Mouse (Mus musculus): ENCODE measurements at regions not wholly inside any gene's neighbourhood (a gene's known extent, or its start where the extent isn't known, plus 50 kb on each side); places are given as distances from the start of the nearest gene placed in this dataset.

GRCm38 (mm10) chr11:52622861-52623260, 141.6 kb upstream of the Fstl4 start:
- no peak for DNase-seq (ENCODE audit: low spot score in 2 of 2)

- no peak for DNase-seq (ENCODE audit: low spot score in 2 of 2)
Observed at GRCm38 (mm10) chr11:52628875-52629274, 135.6 kb upstream of the Fstl4 start.

GRCm38 (mm10) chr11:52629776-52630175, 134.7 kb upstream of the Fstl4 start:
- DNase-seq (ENCODE audit: low spot score in 2 of 2), result no peak

- DNase-seq (ENCODE audit: low spot score in 2 of 2), result no peak
Observed at GRCm38 (mm10) chr11:52631579-52631978, 132.9 kb upstream of the Fstl4 start.

DNA sequence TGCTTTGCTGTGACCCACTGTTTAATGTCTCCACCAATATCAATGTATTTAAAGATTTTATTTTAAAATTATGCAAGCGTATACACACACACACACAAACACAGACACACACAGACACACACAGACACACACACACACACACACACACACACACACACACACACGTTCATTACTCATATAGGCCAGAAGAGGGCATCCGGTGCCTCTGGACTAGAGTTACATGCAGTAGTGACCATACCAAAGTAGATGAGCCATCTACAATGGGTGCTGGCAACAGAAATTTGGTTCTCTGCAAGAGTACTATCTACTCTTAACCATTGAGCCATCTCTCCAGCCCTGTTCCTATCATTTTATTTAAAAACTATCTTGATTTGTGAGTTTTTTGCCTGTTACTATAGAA, 130.2 kb upstream of the Fstl4 start:
- DNase-seq (ENCODE audit: low spot score in 2 of 2), result no peak

DNA sequence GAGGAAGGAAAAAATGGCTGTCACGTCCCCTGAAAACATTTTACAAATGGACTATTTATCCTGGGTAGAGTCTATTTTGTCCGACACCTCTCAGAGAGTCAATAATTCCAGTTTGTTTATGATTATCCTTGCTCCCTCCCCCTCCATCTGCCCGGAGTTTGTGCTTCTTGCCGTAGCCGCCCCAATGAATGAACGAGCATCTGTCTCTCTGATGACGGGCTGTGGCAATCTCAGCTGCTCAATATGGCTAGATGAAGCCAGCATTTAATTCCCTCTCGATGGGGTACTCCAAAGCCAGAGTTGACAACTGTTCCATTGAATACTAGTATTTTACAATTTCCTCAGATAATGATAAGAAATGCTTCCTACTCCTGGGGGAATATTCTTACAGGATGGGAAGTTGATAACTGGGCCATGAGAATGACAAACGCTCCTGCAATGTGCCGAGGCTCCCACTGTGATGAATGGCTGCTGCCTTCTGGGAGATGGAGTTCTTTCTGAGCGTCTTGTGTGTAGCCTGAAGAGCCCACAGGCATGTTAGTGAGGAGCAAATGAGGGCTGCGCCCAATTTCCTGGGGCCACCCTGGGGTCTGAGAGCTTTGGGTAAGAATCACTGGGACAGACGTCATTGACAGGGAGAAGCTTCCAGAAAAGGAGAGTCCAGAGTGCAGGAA, 128.6 kb upstream of the Fstl4 start:
- DNase-seq (ENCODE audit: low spot score in 2 of 2), result no peak

GRCm38 (mm10) chr11:52638939-52639338, 125.5 kb upstream of the Fstl4 start:
- DNase-seq (ENCODE audit: low spot score in 2 of 2), result no peak

GRCm38 (mm10) chr11:52641725-52642338, 122.6 kb upstream of the Fstl4 start:
- DNase-seq (ENCODE audit: low spot score in 2 of 2), result no peak

DNA sequence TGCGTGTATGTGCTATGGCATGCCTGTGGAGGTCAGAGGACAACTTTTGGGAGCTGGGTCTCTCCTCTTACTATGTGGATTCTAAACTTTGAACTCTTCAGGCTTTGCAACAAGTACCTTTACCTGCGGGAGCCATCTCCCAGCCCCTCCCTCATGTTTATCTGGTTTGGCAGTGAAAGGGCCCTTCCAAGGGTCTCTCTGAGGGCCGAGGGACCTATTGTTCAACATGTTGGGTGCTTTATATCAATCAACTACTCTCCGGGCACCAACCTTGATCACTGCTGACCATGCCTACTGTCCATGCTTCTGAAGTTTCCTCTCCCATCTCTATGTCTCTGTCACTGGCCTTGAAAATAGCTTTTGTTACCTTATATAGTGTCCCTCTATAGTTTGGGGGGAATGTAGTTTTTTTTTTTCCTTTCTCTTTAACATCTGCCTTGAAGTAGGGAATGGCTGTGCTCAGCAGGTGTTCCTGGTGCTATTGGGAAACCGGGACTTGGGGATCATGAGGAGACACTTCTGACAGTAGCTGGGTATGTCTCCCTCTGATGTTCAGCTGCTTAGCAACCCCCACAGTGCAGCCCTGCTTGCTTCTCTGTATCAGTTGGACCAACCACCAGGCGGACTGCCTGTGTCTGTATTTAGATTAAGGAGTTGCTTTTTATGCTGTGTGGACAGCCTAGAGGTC, 120.2 kb upstream of the Fstl4 start:
- no peak for DNase-seq (ENCODE audit: low spot score in 2 of 2)

- DNase-seq (ENCODE audit: low spot score in 2 of 2), result no peak
Observed at GRCm38 (mm10) chr11:52648176-52648839, 116.1 kb upstream of the Fstl4 start.

- DNase-seq (ENCODE audit: low spot score in 2 of 2), result peak in 1 of 2 experiments; percentile 5
Observed at GRCm38 (mm10) chr11:52648849-52649400, 115.5 kb upstream of the Fstl4 start.

- no peak for DNase-seq (ENCODE audit: low spot score in 2 of 2)
Observed at GRCm38 (mm10) chr11:52654640-52655039, 109.8 kb upstream of the Fstl4 start.

DNA sequence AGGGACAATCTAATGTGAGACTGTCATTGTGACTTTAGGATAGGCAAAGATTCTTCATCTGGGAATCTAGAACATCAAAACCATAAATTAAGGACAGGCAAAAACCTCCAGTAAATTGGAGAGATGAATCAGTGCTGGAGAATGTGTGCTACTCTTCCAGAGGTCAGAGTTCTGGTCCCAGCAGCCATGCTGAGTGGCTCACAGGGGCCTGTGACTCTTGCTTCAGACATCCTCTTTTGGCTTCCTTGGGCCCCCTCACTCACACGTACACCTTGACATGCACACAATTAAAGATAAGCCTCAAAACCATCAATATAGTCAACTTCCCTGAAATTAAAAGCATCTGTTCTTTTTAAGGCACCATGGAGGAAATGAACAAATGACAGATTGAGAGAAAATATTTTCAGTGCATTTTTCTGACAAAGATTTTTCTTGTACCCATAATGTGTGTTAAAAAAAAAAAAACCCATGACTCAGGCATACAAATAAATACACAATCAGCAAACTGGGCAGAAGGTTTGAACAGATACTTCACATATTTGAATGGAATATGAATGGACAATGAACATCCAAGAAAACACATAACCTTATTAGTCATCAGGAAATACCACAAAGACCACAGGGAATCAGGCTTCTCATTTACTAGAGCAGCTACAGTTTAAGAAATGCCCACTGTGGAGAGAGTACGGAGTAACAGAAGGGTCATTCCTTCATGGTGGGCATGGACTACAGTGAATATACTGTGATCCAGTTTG, 108.5 kb upstream of the Fstl4 start:
- DNase-seq (ENCODE audit: low spot score in 2 of 2), result no peak

DNA sequence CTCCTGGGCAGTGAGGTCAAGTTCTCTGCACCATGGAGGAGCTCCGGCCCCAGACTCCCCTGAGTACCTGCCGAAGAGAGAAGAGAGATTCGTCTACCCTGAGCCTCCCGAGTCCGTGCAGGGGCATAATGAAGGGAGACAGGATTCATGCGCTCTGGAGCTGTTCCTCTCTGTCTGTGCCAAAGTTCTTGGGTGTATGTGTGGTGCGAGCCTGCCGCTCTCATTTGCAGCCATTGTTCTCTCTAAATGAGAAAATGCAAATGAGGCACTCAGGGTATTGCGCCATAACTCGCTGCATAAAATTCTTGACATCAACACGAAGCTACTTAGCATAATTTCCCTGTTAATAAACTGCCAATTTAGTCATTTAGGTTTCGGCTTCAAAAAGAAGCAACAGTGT, 103.2 kb upstream of the Fstl4 start:
- DNase-seq (ENCODE audit: low spot score in 2 of 2), result no peak

GRCm38 (mm10) chr11:52661894-52662593, 102.4 kb upstream of the Fstl4 start:
- no peak for DNase-seq (ENCODE audit: low spot score in 2 of 2)

DNA sequence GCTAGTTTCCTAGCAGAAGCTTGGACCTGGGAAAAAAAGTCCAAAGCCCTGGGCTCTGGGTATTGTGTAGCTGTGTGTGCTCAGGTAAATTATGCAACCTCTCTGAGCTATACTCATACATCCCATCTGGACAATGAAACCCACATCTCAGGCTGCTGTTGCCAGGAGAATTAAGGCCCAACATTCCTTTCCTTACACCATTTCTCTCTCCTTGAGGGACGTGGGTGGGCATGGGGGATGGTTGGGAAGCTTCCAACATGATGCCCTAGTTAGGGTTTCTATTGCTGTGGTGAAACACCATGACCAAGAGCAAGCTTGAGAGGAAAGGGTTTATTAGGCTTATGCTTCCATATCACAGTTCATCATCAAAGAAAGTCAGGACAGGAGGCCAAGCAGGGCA, 99.1 kb upstream of the Fstl4 start:
- no peak for DNase-seq (ENCODE audit: low spot score in 2 of 2)

DNA sequence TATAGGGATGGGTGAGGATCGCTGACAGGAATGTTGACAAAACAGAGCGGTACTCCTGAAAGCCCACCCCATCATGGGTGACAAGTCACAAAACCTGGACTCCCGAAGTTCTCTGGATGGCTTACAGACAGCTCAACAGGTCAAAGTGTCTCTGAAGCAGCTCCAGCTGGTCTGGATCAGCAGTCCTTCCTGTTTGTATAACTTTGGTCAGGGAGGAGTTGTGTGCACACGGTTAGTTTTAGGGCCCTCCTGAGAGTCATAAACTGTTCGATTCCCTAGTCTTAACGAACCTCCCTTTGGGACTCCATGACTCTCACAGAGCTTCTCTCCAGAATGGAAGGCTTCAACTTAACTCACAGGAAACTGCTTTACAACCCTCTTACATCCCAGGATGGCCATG, 89.4 kb upstream of the Fstl4 start:
- no peak for DNase-seq (ENCODE audit: low spot score in 2 of 2)

DNA sequence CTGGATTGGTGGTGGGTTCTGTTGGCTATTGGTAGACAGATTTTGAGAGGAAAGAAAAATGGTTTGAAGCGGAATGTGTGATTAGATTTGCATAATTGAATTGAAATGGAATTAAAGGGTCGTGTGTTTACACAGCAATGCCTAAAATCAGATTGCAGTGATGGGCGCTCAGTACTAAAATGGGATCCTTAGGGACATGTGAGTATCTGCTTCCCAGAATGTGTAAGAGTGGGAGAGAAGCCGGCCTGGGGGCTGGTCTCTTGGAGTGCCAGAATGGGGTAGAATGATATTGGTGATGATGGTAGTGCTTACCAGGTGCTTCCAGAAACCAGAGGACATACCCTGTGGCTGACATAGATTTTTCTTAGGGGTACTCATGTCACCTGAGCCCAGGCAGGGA, 86.2 kb upstream of the Fstl4 start:
- DNase-seq (ENCODE audit: low spot score in 2 of 2), result no peak

- DNase-seq (ENCODE audit: low spot score in 2 of 2), result no peak
Observed at GRCm38 (mm10) chr11:52685436-52685835, 79.0 kb upstream of the Fstl4 start.

- DNase-seq (ENCODE audit: low spot score in 2 of 2), result no peak
Observed at GRCm38 (mm10) chr11:52692701-52693100, 71.7 kb upstream of the Fstl4 start.
